Mouse (Mus musculus): ENCODE results near the gene Ssc4d. TPM values are rescaled to one million over a fixed set of nuclear protein-coding genes. Genes with fewer than 3 reads are reported as not detected.

Gene Ssc4d
- polyA plus RNA-seq, 1 experiment: 6.8 TPM

DNA sequence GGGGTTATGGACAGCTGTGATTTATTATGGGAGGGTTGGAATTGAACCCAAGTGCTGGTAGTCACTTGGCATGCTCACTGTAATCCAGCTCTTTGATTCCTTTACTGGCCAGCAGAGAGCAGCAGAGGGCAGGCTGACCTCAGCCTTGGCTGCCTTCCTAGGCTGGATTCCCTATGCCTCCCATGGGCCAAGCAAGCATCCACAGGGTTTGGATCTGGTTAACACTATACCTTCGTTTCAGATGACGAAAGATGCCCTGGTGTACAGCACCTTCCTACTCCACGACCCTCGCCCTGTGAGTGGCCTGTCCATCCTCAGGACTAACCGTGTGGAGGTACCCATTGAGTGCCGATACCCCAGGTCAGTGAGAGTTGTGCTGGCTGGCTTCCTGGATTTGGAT is 8.1 kb upstream of the Ssc4d start:
- H3K4me3 ChIP-seq (ENCODE audit: insufficient read depth, low read length): no peak overlapping the region
- no peak overlapping the region for H3K27ac ChIP-seq (ENCODE audit: insufficient read depth, low read depth, low read length)

DNA sequence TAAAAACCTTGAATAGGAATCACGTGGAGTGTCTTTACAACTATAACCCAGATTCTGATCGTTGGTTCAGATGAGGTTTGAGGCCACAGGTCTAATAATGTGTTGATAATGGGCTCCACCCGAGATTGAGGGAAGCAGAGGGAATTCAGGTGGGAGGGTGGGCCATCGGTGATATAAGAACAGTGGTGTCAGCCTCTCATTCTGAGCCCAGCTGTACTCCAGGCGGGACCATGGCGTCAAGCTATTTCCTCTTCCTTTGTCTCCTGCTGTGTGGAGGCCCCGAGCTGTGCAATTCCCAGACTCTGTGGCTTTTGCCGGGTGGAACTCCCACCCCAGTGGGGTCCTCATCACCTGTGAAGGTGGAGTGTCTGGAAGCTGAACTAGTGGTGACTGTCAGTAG is 5.6 kb upstream of the Ssc4d start, which contains the start of gene Zp3:
TSS of gene Zp3 (plus strand) at position 196 of the 400 bp plus-strand sequence.
- Histone ChIP-seq H3K27ac (ENCODE audit: insufficient read depth, low read depth, low read length) (no peak within 1 kb of the TSS), H3K4me1 (ENCODE audit: control insufficient read depth, insufficient read depth, low read length) (peaks cover 5% of the 10 kb centered on the region), H3K4me3 (ENCODE audit: insufficient read depth, low read length) (no peak within 1 kb of the TSS)
- no peak for TF ChIP-seq POLR2A (IDR thresholded peaks at IDR 0.05; ENCODE audit: borderline replicate concordance, low read depth, low read length)
- no peak for TF ChIP-seq CTCF (IDR thresholded peaks at IDR 0.05; ENCODE audit: low read depth, low read length)

More for the DNA sequence above, 8.1 kb upstream of the Ssc4d start:
- TF ChIP-seq POLR2A (IDR thresholded peaks at IDR 0.05; ENCODE audit: borderline replicate concordance, low read depth, low read length) (no peak), CTCF (IDR thresholded peaks at IDR 0.05; ENCODE audit: low read depth, low read length) (peak; percentile 74)
- H3K4me1 ChIP-seq (ENCODE audit: control insufficient read depth, insufficient read depth, low read length): no peaks in the 10 kb centered on the region

DNA sequence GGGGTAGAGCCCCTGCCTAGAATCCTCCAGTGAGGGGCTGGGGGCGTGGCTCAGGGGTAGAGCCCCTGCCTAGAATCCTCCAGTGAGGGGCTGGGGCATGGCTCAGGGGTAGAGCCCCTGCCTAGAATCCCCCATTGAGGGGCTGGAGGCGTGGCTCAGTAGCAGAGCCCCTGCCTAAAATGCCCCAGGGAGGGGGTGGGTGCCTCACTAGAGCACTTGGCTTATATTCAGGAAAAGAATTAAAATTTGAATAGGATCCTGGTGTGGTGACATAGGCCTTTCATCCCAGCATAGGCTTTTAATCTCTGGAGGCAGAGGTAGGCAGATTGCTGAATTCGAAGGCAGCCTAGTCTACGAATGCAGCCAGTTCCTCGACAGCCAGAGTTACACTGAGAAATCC is 5.0 kb upstream of the Ssc4d start:
- Histone ChIP-seq H3K4me1 (ENCODE audit: control insufficient read depth, insufficient read depth, low read length) (peaks cover 5% of the 10 kb centered on the region), H3K4me3 (ENCODE audit: insufficient read depth, low read length) (no peak overlapping the region), H3K27ac (ENCODE audit: insufficient read depth, low read depth, low read length) (no peak overlapping the region)
- TF ChIP-seq CTCF (IDR thresholded peaks at IDR 0.05; ENCODE audit: low read depth, low read length) (no peak), POLR2A (IDR thresholded peaks at IDR 0.05; ENCODE audit: borderline replicate concordance, low read depth, low read length) (no peak)

DNA sequence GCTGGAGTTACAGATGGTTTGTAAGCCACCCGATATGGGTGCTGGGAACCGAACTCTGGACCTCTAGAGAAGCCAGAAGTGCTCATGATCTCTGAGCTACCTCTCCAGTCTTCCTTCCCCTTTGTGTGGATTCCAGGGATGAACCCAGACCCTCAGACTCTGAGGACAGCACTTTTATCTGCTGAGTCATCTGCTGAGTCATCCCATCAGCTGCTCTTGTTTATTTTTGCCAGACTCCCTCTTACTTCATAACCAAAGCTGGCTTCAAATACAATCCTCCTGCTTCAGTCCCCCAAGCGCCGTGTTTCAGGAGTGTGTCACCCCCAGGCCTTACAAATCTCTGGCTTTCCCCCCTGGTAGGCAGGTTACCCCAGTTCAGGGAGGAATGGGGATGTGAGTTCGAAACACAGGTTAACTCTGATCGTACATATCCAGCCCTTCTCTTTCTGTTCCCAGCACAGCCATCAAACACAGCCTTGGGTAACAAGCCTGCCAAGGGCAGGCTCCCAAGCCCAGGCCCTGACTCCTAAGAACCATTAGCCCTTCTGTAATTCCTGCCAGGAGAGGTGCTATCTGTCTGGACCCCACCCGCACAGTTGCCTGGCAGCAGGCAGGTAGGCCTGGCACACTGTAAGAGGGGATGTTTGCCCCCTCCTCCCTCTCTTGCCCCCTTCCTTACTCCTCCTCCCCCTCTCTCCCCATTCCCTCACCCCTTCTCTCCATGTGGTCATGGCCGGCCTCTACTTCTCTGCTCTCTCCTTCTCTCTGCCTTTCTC is 1.8 kb upstream of the Ssc4d start:
- H3K4me1 ChIP-seq (ENCODE audit: control insufficient read depth, insufficient read depth, low read length): peaks cover 5% of the 10 kb centered on the region
- H3K4me3 ChIP-seq (ENCODE audit: insufficient read depth, low read length): no peak overlapping the region
- TF ChIP-seq CTCF (IDR thresholded peaks at IDR 0.05; ENCODE audit: low read depth, low read length) (no peak), POLR2A (IDR thresholded peaks at IDR 0.05; ENCODE audit: borderline replicate concordance, low read depth, low read length) (no peak)
- no peak overlapping the region for H3K27ac ChIP-seq (ENCODE audit: insufficient read depth, low read depth, low read length)

GRCm38 (mm10) chr5:135971876-135972275 is 2.5 kb downstream of the Ssc4d start:
- TF ChIP-seq CTCF (IDR thresholded peaks at IDR 0.05; ENCODE audit: low read depth, low read length) (no peak), POLR2A (IDR thresholded peaks at IDR 0.05; ENCODE audit: borderline replicate concordance, low read depth, low read length) (no peak)
- Histone ChIP-seq H3K4me1 (ENCODE audit: control insufficient read depth, insufficient read depth, low read length) (peaks cover 5% of the 10 kb centered on the region), H3K4me3 (ENCODE audit: insufficient read depth, low read length) (no peak overlapping the region), H3K27ac (ENCODE audit: insufficient read depth, low read depth, low read length) (no peak overlapping the region)

DNA sequence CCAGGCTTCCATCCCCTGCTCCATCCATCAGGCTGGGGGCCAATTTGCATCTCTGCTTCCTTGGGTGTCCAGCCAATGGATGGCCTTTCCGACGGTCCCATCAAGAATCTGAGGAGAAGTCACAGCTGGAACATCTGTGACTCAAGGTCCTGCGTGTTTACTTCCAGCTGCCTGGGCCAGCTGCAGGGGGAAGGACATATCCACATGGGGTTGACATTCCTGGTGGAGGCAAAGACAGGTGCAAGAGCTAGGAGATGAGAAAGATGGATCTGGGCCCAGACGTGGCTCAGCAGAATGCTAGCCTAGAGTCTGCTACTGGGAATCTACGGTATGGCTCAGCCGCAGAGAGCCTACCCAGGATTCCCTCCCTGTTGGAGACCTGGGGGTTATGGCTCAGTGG is 4.1 kb downstream of the Ssc4d start:
- no peak for TF ChIP-seq POLR2A (IDR thresholded peaks at IDR 0.05; ENCODE audit: borderline replicate concordance, low read depth, low read length)
- no peak for TF ChIP-seq CTCF (IDR thresholded peaks at IDR 0.05; ENCODE audit: low read depth, low read length)

GRCm38 (mm10) chr5:135968781-135969180 is 5.5 kb downstream of the Ssc4d start:
- no peaks in the 10 kb centered on the region for H3K4me1 ChIP-seq (ENCODE audit: control insufficient read depth, insufficient read depth, low read length)
- H3K4me3 ChIP-seq (ENCODE audit: insufficient read depth, low read length): no peak overlapping the region
- H3K27ac ChIP-seq (ENCODE audit: insufficient read depth, low read depth, low read length): no peak overlapping the region
- no peak for TF ChIP-seq CTCF (IDR thresholded peaks at IDR 0.05; ENCODE audit: low read depth, low read length)
- no peak for TF ChIP-seq POLR2A (IDR thresholded peaks at IDR 0.05; ENCODE audit: borderline replicate concordance, low read depth, low read length)

More for the DNA sequence above, 4.1 kb downstream of the Ssc4d start:
- no peak overlapping the region for H3K27ac ChIP-seq (ENCODE audit: insufficient read depth, low read depth, low read length)
- no peaks in the 10 kb centered on the region for H3K4me1 ChIP-seq (ENCODE audit: control insufficient read depth, insufficient read depth, low read length)
- no peak overlapping the region for H3K4me3 ChIP-seq (ENCODE audit: insufficient read depth, low read length)

- no peak overlapping the region for H3K4me3 ChIP-seq (ENCODE audit: insufficient read depth, low read length)
- no peak overlapping the region for H3K27ac ChIP-seq (ENCODE audit: insufficient read depth, low read depth, low read length)
- no peak for TF ChIP-seq POLR2A (IDR thresholded peaks at IDR 0.05; ENCODE audit: borderline replicate concordance, low read depth, low read length)
- peak; percentile 68 for TF ChIP-seq CTCF (IDR thresholded peaks at IDR 0.05; ENCODE audit: low read depth, low read length)
- 0 out of 2 replicates have a peak, but pooled peaks cover 2% of the 10 kb centered on the region for H3K4me1 ChIP-seq (ENCODE audit: control insufficient read depth, insufficient read depth, low read length)
These were observed 7.5 kb downstream of the Ssc4d start for GRCm38 (mm10) chr5:135966866-135967265.

GRCm38 (mm10) chr5:135965501-135965930 is 8.8 kb downstream of the Ssc4d start:
- H3K4me3 ChIP-seq (ENCODE audit: insufficient read depth, low read length): no peak overlapping the region
- peaks cover 13% of the 10 kb centered on the region for H3K4me1 ChIP-seq (ENCODE audit: control insufficient read depth, insufficient read depth, low read length)
- no peak overlapping the region for H3K27ac ChIP-seq (ENCODE audit: insufficient read depth, low read depth, low read length)
- TF ChIP-seq CTCF (IDR thresholded peaks at IDR 0.05; ENCODE audit: low read depth, low read length): no peak
- TF ChIP-seq POLR2A (IDR thresholded peaks at IDR 0.05; ENCODE audit: borderline replicate concordance, low read depth, low read length): no peak

DNA sequence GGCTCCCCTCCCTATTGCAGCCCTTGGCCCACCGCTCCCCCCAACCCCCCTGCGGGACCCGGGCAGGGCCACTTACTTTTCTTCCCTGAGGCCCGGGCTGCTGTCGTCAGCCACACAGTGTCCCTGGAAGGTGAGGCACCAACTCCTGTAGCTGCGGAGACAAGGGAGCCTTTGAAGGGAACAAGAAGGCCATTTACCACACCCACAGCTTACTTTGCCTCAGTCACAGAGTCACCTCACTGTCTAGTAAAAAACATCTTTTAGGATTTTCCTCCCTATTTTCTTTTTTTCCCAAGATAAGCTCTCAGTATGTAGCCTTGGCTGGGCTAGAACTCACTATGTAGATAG is 11.1 kb downstream of the Ssc4d start:
- peak overlapping the region; percentile 63 for H3K4me3 ChIP-seq (ENCODE audit: insufficient read depth, low read length)
- peaks cover 23% of the 10 kb centered on the region for H3K4me1 ChIP-seq (ENCODE audit: control insufficient read depth, insufficient read depth, low read length)
- TF ChIP-seq POLR2A (IDR thresholded peaks at IDR 0.05; ENCODE audit: borderline replicate concordance, low read depth, low read length) (no peak), CTCF (IDR thresholded peaks at IDR 0.05; ENCODE audit: low read depth, low read length) (no peak)
- peak overlapping the region; percentile 69 for H3K27ac ChIP-seq (ENCODE audit: insufficient read depth, low read depth, low read length)
